Mouse (Mus musculus) left cerebral cortex, adult 11 months (tissue): Measurements from ENCODE around the gene Syt1.

Experiments used
- DNase-seq: peaks from one replicate; pipeline ENCODE4 v3.0.0; 2022; ENCODE audit warnings: low spot score

Gene Syt1

GRCm38 (mm10) chr10:108514671-108515070 lies 496.1 kb downstream of the Syt1 start:
- DNase-seq = no peak

- no peak for DNase-seq
Observed at GRCm38 (mm10) chr10:108509579-108509978, 501.2 kb downstream of the Syt1 start.

DNA sequence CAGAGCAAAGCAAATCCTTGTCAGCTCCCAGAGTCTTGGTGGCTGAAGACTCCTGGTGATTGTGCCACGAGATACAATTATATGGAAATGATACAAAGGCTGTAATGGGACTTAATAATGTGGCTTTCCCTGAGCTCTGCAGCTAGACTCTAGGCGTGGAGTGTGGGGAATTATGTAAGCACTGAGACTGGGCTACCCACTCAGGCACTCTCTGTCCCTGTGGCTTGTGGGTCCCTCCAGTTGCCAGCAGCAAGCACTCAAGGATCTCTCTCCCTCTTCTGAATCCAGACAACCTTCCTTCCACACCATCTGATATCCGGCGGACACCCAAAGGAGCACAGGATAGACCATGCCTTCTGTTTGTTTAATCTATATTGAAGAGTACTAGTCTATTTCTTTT lies 503.9 kb downstream of the Syt1 start:
- DNase-seq = no peak

DNA sequence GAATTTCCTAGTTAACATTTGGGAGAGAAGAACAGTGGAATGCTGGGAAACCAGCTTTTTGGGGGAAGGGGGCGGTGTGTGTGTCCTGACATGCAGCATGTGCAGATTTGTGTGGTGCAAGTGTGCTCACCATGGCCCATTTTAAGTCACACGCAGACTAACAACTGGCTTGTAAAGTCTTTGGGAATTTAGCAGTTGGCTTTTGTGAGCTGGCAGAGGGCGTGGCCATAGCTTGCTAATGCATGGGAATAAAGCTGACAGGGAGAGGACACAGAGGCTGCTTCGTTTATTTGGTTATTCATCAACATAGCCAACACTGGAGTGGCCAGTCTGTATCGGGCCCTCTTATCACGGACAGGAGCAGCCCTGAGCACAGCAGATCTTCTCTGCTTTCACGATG lies 505.9 kb downstream of the Syt1 start:
- no peak for DNase-seq

DNA sequence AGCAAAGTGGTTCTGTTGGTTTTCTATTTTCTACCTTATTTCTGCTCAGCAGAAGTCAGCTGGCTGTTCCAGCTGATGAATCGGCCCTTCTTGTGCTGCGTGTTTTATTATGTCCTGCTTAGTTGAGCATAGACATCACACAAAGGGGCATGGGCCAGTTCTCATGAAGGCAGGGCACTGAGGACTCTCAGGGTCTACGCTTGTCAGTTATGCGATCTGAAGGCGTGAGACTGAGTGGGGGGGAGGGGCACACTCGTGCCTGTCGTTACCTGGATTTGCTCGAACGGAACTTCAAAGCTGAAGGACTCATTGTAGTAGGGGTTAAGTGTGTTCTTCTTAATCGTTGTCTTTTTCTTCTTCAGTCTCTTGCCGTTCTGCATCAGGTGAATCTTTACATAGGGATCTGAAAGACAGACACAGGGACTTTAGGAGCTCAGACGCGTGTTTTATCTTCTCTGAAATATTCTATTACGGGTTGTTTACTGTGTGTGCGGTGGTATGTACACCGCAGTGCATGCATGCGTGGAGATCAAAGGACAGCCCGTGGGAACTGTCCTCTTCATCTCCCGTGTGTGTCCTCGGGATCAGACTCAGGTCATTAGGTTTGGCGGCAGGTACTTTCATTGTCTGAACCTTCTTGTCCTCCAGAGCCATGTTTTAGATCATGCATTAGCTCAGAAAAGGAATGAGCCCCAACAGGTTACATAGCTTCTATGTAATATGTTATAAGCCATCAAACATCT lies 506.5 kb downstream of the Syt1 start:
- DNase-seq = no peak

DNA sequence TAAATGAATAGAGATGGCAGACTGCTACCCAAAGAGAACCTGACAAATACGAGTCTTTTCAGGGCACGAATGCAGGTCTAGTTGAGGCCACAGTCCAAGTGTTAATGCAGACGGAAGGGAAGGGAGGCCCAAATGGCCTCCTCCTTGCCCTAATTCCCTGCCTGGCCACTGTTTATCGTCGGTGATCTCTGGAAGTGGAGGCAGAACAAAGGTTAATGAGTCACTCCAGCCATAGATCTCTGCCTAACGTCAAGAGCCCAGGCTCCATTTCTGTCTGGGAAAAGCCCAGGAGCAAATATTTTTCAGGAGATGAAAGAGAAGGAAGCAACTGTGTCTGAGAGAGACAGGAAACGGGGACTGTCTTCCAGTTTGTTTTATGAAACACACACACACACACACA lies 520.6 kb downstream of the Syt1 start:
- DNase-seq = no peak

DNA sequence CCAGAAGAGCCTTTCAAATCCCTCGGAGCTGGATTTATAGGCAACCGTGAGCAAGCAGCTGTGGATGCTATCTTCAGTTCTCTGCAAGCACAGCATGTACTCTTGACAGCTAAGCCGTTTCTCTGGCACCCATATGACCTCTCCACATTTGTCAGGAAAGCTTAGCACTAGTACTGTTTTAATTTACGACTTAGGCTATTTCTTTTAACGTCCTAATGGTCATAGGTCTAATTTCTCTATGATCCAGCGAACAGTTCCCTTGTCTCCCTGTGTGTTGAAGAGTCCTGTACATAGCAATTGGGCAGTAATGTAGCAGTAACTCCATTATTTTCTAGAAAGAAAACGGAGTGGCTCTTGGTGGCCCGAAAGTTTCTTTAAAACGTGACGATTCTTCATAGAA lies 526.8 kb downstream of the Syt1 start:
- DNase-seq = no peak

- no peak for DNase-seq
Observed at GRCm38 (mm10) chr10:108480146-108480850, 530.5 kb downstream of the Syt1 start.

DNA sequence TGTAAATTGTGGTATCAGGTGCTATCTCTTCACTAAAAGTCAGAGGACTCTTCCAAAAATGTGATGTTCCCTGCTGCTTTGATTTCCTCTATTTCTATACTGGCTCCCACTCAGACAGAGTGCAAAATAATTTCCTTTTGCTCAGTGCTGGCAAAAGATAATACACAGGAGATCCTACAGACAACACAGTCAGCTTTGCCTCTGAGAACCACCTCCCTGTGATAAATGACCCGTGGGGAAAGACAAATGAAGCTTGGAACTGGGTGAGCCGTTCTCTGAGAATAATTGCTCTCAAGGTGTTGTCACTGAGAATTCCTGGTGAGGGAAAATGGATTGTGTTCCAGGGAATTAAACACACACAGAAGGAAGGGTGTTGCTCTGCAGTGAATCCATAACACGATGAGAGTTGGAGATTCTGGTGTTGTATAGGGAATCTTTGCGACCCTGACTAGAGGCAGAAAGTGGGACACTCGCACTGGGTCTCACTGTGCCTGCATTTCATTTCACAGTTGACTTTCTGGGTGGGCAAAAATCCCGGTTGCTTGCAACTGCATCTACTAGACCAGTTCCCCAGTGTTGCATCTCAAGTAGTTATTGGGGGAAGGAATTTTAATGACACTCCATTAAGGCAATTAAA lies 540.3 kb downstream of the Syt1 start:
- no peak for DNase-seq

GRCm38 (mm10) chr10:108466539-108466938 lies 544.2 kb downstream of the Syt1 start:
- DNase-seq = no peak

- no peak for DNase-seq
Observed at GRCm38 (mm10) chr10:108461862-108462261, 548.9 kb downstream of the Syt1 start.

DNA sequence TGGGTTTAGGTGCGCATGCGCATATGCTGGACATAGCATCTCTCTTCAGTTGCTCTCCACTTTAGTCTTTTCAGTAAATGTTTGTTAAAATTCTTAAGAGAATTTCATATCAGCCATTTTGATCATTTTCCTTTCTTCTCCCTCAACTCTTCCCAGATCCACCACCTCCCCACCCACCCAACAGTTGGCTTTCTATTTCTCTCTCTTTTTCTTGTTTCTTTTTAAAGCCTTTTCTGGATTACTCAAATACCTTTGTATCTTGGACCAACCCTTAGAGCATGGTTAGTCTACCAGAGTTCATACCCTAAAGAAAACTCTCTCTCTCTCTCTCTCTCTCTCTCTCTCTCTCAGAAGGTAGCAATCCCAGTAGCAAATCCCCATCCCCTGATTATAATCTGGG lies 553.7 kb downstream of the Syt1 start:
- no peak for DNase-seq

- no peak for DNase-seq
Observed at GRCm38 (mm10) chr10:108455883-108456282, 554.9 kb downstream of the Syt1 start.

GRCm38 (mm10) chr10:108455204-108455603 lies 555.6 kb downstream of the Syt1 start:
- DNase-seq = no peak

GRCm38 (mm10) chr10:108454691-108455117 lies 556.1 kb downstream of the Syt1 start:
- peak; percentile 27 for DNase-seq

DNA sequence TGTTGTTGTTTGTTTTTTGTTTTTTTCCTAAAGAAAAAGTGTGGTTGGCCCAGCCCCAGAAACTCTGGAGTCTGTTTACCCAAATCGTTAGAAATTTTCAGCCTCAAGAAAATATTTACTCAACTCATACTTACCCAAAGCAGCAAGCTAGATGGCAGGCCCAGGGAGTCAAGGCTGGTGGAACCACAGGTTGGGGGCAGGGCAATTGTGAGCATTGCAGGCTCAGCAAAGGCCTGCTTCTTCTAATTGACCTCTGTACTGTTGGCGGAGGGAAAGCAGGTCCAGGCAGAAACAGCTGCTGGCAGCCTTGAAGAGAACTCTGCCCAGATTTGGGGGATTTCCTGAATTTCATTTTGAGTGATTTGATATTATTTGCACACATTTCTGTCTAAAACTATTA lies 557.2 kb downstream of the Syt1 start:
- no peak for DNase-seq

GRCm38 (mm10) chr10:108452421-108452820 lies 558.4 kb downstream of the Syt1 start:
- DNase-seq = no peak

DNA sequence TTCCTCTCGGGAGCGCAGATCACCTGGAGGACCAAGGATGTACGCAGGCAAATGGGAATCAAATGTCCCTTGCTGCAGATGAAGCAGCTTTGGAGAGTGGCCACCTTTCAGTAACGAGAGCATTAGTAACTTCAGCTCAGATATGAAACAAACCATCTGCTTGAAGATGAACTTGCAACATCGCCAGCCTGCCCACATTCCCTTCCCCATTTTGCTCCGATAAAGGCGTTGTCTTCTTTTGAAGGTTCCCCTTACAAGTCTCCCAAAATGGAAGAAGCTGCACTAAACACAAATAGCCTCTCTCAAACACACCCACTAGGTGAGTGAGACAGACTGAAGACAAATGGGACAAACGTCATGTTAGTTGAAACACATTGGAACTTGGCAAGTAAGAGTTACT lies 559.3 kb downstream of the Syt1 start:
- no peak for DNase-seq

DNA sequence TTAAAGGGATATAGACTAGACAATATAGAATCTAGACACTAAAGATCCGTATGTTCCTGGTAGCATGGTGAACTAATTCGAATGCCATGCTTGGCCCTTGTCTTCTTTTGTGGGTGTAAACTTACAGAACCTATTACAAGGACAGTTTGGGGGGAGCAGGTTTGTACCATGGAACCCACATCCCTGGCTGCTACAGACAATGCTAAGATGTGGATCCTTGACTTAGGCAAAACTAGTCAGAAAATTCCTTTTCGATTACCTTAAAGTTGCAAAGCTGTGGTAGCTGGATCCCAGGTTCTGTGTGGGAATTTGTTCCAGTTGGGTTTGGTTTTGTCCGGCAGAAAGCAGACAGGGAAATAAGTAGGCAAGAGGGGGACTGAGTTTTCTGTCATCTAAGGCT lies 560.4 kb downstream of the Syt1 start:
- no peak for DNase-seq

- DNase-seq = no peak
Observed at GRCm38 (mm10) chr10:108448421-108448820, 562.4 kb downstream of the Syt1 start.
